Mouse (Mus musculus) limb, embryonic 11.5 days (tissue): ENCODE results near the gene Slc41a1. TPM values are rescaled to one million over a fixed set of nuclear protein-coding genes. Genes with fewer than 3 reads are reported as not detected.
A peak's percentile ranks its signal among the peaks of the same experiment; 100 is the strongest.

Source experiments
- ATAC-seq: fragments of 200-750 bp; cut with Nextera tagmentation; 2 replicates; pipeline ENCODE4 v1.8.0; 2017; ENCODE audit warnings: low read depth; ENCODE audit not compliant: insufficient number of reproducible peaks, low FRiP score, low TSS enrichment
- DNase-seq: peaks from one replicate; pipeline ENCODE4 v3.0.0-alpha.2; 2015; ENCODE audit warnings: low spot score
- H3K27ac ChIP-seq: fragments of 300-500 bp; sonication (generic); replicated peaks from 2 replicates; pipeline ENCODE4 v1.5.1; 2014; ENCODE audit warnings: low read depth, mild to moderate bottlenecking, low read length
- H3K27me3 ChIP-seq: fragments of 300-500 bp; sonication (generic); 2 replicates; pipeline ENCODE4 v1.6.1; 2014; ENCODE audit warnings: mild to moderate bottlenecking, low read length, mixed read lengths; ENCODE audit not compliant: control insufficient read depth, insufficient read depth
- H3K36me3 ChIP-seq: fragments of 300-500 bp; sonication (generic); 2 replicates; pipeline ENCODE4 v1.6.1; 2014; ENCODE audit warnings: mild to moderate bottlenecking, low read length, moderate library complexity, mixed read lengths; ENCODE audit not compliant: control insufficient read depth, insufficient read depth
- H3K4me1 ChIP-seq: fragments of 300-500 bp; sonication (generic); 2 replicates; pipeline ENCODE4 v1.6.1; 2014; ENCODE audit warnings: low read length, mixed read lengths; ENCODE audit not compliant: control insufficient read depth, insufficient read depth
- H3K4me2 ChIP-seq: fragments of 300-500 bp; sonication (generic); 2 replicates; pipeline ENCODE4 v1.6.1; 2014; ENCODE audit warnings: low read depth, mild to moderate bottlenecking, moderate library complexity; ENCODE audit not compliant: severe bottlenecking
- H3K4me3 ChIP-seq: fragments of 300-500 bp; sonication (generic); 2 replicates; pipeline ENCODE4 v1.5.1; 2014; ENCODE audit warnings: low read depth, low read length
- H3K9ac ChIP-seq: fragments of 300-500 bp; sonication (generic); 2 replicates; pipeline ENCODE4 v1.6.1; 2014; ENCODE audit warnings: mild to moderate bottlenecking, low read length
- H3K9me3 ChIP-seq: fragments of 300-500 bp; sonication (generic); 2 replicates; pipeline ENCODE4 v1.6.1; 2016; ENCODE audit warnings: low read length; ENCODE audit not compliant: control insufficient read depth
- WGBS: fragments of 180-500 bp; shearing (Covaris S2); extraction: QIAGEN DNeasy Blood & Tissue Kit; methylation state at CpG from one replicate; pipeline ENCODE4 v1.1.7; 2014; 5-methylcytosine and 5-hydroxymethylcytosine counted together
- polyA plus RNA-seq: library from polyadenylated mRNA; unstranded; fragments of >200 nt; fragmentation: Nextera tagmentation; extraction: Ambion mirVana; gene quantifications from 2 replicates; pipeline ENCODE4 v1.2.1, GENCODE M21; 2014

Slc41a1 gene
- polyA plus RNA-seq, 1 experiment from 2014 or later: 11.6 TPM

- DNase-seq (no peak), ATAC-seq (no peak)
Measured at GRCm38 (mm10) chr1:131820887-131821328, 6.4 kb upstream of the Slc41a1 start.

GRCm38 (mm10) chr1:131822292-131822691, 5.0 kb upstream of the Slc41a1 start:
- Histone ChIP-seq H3K4me1 (no peaks in the 10 kb centered on the region), H3K4me2 (no peak overlapping the region), H3K9ac (no peak overlapping the region), H3K27ac (no peak overlapping the region), H3K9me3 (no peaks in the 10 kb centered on the region), H3K4me3 (no peak overlapping the region), H3K36me3 (no peaks in the 10 kb centered on the region), H3K27me3 (no peaks in the 10 kb centered on the region)
- no peak for DNase-seq
- no peak for ATAC-seq
- 78% methylated on average over 8 of the region's 8 CpGs for WGBS

More at GRCm38 (mm10) chr1:131820887-131821328, 6.4 kb upstream of the Slc41a1 start:
- Histone ChIP-seq H3K36me3 (no peaks in the 10 kb centered on the region), H3K4me2 (no peak overlapping the region), H3K27me3 (no peaks in the 10 kb centered on the region), H3K9me3 (no peaks in the 10 kb centered on the region), H3K9ac (no peak overlapping the region), H3K4me1 (no peaks in the 10 kb centered on the region), H3K4me3 (no peak overlapping the region), H3K27ac (no peak overlapping the region)
- WGBS: 81% methylated on average over 10 of the region's 10 CpGs

GRCm38 (mm10) chr1:131822856-131823492, 4.3 kb upstream of the Slc41a1 start:
- Histone ChIP-seq H3K27ac (no peak overlapping the region), H3K9ac (no peak overlapping the region), H3K36me3 (no peaks in the 10 kb centered on the region), H3K4me2 (no peak overlapping the region), H3K4me3 (no peak overlapping the region), H3K4me1 (no peaks in the 10 kb centered on the region), H3K9me3 (no peaks in the 10 kb centered on the region), H3K27me3 (no peaks in the 10 kb centered on the region)
- WGBS: 84% methylated on average over 1 of the region's 1 CpGs
- no peak for ATAC-seq
- DNase-seq: no peak

DNA sequence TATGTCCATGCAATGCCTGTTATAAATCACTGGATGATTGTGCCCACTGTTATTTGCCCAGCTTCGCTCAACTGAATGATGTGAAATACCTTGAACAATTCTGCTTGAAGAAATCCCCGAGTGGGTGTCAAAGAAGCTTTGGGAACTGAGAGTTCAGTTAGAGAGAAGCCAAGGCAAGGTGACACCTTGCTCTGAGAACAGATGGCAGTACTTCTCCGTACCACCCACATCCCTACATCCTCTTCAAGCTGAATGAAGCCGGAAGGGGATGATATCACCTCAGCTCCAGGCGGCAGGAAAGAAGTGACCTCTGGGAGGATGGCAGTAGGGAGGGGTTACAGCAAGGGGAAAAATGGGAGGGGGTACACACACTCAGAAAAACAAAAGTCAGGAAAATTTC, 3.7 kb upstream of the Slc41a1 start:
- Histone ChIP-seq H3K4me2 (no peak overlapping the region), H3K4me3 (no peak overlapping the region), H3K27ac (no peak overlapping the region), H3K9me3 (no peaks in the 10 kb centered on the region), H3K27me3 (no peaks in the 10 kb centered on the region), H3K9ac (no peak overlapping the region), H3K36me3 (no peaks in the 10 kb centered on the region), H3K4me1 (no peaks in the 10 kb centered on the region)
- no peak for ATAC-seq
- DNase-seq: no peak
- 33% methylated on average over 5 of the region's 5 CpGs for WGBS

GRCm38 (mm10) chr1:131824528-131825181, 2.6 kb upstream of the Slc41a1 start:
- peaks cover 6% of the 10 kb centered on the region; the same call in 1 of the 2 replicates for H3K4me1 ChIP-seq
- no peaks in the 10 kb centered on the region for H3K27me3 ChIP-seq
- no peaks in the 10 kb centered on the region for H3K9me3 ChIP-seq
- H3K4me2 ChIP-seq: no peak overlapping the region
- no peak overlapping the region for H3K4me3 ChIP-seq
- no peak for ATAC-seq
- no peak overlapping the region for H3K9ac ChIP-seq
- DNase-seq: no peak
- 78% methylated on average over 11 of the region's 11 CpGs for WGBS
- H3K36me3 ChIP-seq: no peaks in the 10 kb centered on the region
- H3K27ac ChIP-seq: no peak overlapping the region

DNA sequence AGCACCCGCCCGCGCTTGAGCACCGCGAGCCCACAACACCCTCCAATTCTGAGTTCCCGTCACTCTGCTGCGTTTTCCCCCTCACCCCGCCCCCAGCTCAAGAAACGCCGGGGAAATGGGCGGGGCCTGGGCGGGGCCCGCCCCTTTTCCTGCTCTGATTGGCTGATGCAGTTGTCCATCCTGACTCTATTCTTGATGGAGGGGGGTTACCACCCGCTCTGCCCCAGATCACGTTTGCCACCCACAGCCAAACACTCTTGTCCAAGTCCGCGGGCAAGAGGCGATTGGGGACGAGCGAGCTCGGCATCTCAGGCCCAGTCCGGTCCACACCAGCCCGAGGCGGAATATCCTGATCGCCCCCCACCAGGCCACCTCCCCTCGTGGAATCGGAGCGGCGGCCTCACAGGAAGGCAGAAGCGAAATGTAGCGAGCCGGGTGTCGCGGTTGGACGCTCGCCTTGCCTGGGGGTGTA, 530 bp downstream of the Slc41a1 start:
- WGBS: under 1% methylated on average over 29 of the region's 36 CpGs
- H3K4me3 ChIP-seq: peak overlapping the region; percentile 83
- peak overlapping the region; percentile 84 for H3K9ac ChIP-seq
- H3K4me2 ChIP-seq: peak overlapping the region; percentile 80
- peaks cover 6% of the 10 kb centered on the region; the same call in 1 of the 2 replicates for H3K4me1 ChIP-seq
- peak overlapping the region; percentile 59 for H3K27ac ChIP-seq
- peaks cover 7% of the 10 kb centered on the region; the same call in 1 of the 2 replicates for H3K36me3 ChIP-seq
- no peaks in the 10 kb centered on the region for H3K27me3 ChIP-seq
- ATAC-seq (peak; percentile 93), DNase-seq (peak; percentile 99)
- H3K9me3 ChIP-seq: no peaks in the 10 kb centered on the region

DNA sequence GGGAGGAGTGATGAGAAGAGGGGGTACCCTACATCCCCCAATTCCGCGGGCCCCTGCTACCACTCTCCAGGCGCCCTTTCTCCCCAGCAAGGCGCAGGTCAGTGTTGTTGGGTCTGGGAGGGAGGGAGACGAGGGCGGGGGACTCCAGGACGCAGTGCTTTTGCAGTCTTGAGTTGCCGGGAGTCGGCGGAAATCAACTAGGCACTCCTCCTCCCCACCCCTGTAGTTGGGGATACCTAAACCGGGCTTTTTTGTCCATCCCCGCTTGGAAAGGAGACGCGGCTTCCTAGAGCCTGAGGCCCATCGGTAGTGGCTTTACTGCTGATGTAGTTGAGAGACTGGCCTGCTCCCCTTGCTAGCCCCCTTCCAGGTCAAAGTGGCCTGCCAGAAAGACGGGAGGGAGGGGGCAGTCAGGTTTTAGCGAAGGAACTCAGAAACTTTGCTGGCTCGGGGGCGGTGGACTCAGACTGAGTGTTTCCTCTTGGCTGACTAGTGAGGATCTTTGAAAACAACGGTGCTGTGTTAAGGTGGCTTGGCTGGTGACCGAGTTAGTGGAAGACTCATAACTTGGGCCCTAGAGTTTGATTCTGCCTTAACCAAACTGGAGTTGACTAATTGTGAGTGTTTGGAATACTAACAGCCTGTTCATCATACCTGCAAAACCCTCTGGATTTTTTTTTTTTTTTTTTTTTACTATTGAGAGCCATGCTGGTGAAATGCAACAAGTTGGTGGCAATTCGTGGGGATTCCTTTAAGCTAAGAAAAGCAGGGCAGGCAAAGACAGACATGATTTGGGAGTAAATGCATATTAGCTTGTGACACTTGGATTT, 1.2 kb downstream of the Slc41a1 start:
- peak; percentile 72 for DNase-seq
- H3K27ac ChIP-seq: peak overlapping the region; percentile 59
- H3K4me2 ChIP-seq: peak overlapping the region; percentile 80
- peaks cover 6% of the 10 kb centered on the region; the same call in 1 of the 2 replicates for H3K4me1 ChIP-seq
- peak overlapping the region; percentile 83 for H3K4me3 ChIP-seq
- no peaks in the 10 kb centered on the region for H3K27me3 ChIP-seq
- WGBS: 2% methylated on average over 22 of the region's 22 CpGs
- H3K9me3 ChIP-seq: no peaks in the 10 kb centered on the region
- ATAC-seq: peak; percentile 74
- peak overlapping the region; percentile 84 for H3K9ac ChIP-seq
- peaks cover 7% of the 10 kb centered on the region; the same call in 1 of the 2 replicates for H3K36me3 ChIP-seq

DNA sequence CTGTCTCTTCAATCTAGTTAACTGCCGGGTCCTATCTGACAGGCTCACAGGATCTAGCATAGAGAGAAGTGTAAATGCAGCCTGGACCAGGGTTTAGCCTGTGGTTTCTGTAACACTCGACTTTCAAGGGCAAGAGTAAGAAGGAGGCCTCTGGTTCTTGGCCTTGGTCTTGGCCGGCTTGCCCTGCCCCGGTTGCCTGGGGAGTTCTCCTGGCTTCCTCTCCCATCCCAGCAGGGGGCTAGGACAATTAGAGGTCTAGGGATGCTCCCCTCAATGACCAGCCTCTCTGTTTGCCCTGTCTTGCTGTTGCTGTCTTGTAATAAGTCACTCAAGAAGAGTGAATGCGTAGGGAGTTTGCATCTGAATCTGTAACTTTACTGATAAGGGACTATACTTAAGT, 2.0 kb downstream of the Slc41a1 start:
- DNase-seq: no peak
- Histone ChIP-seq H3K27me3 (no peaks in the 10 kb centered on the region), H3K4me2 (peak overlapping the region; percentile 80), H3K4me1 (peaks cover 6% of the 10 kb centered on the region; the same call in 1 of the 2 replicates), H3K9me3 (no peaks in the 10 kb centered on the region), H3K9ac (peak overlapping the region; percentile 23), H3K27ac (no peak overlapping the region), H3K4me3 (peak overlapping the region; percentile 83; the same call in 1 of the 2 replicates), H3K36me3 (peaks cover 7% of the 10 kb centered on the region; the same call in 1 of the 2 replicates)
- ATAC-seq: no peak
- 45% methylated on average over 5 of the region's 5 CpGs for WGBS
